ENCODE assay signal across 9 mouse cellular contexts in the genomic region with DNA sequence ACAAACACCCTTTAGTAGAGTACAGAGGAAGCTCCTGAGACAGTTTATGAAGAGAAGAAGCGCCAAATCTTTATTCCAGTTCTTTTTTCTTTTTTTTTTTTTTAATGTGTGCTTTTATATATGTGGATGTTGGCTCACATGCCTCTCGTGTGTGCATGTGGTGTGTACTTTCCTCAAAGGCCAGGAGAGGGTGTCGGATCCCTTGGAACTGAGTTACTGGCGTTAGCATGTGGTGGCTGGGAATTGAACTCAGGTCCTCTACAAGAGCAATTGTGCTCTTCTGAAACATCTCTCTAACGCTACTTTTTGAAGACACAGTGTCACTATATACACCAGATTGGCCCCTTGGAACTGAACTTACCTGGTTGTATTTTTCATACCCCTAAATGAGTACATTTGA. TPM values are rescaled to one million over a fixed set of nuclear protein-coding genes. Genes with fewer than 3 reads are reported as not detected.
DNase-seq lines count a peak whose midpoint lies in the region; ATAC-seq lines count a peak whose summit lies in the region.
"Had no signal": no experiment of that assay in that cellular context is flagged by ENCODE, and none has a peak within 500 bp of the region (broad histone marks: within the 10 kb centered on the region; RNA-seq: fewer than 3 reads in every experiment).

No protein-coding gene starts in this region.

- no peak overlapping the region for H3K27ac ChIP-seq in liver, embryonic 11.5 days (ENCODE audit: low read depth, low read length)
- H3K27ac ChIP-seq in embryonic facial prominence, embryonic 13.5 days = no peak overlapping the region
- no peak overlapping the region for H3K27ac ChIP-seq in limb, embryonic 10.5 days
- H3K27ac ChIP-seq in neural tube, embryonic 15.5 days (replicated peaks) = no peak overlapping the region

- no peaks in the 10 kb centered on the region for H3K9me3 ChIP-seq in liver, embryonic 11.5 days (ENCODE audit: control insufficient read depth, low read length)
- no peaks in the 10 kb centered on the region for H3K9me3 ChIP-seq in embryonic facial prominence, embryonic 13.5 days
- H3K9me3 ChIP-seq in limb, embryonic 10.5 days (replicated peaks) = no peaks in the 10 kb centered on the region
- no peaks in the 10 kb centered on the region for H3K9me3 ChIP-seq in neural tube, embryonic 15.5 days (replicated peaks)

- WGBS in liver, embryonic 11.5 days = 71% methylated on average over 5 of the region's 5 CpGs
- WGBS in embryonic facial prominence, embryonic 13.5 days = 69% methylated on average over 5 of the region's 5 CpGs
- 80% methylated on average over 5 of the region's 5 CpGs for WGBS in limb, embryonic 10.5 days
- 84% methylated on average over 5 of the region's 5 CpGs for WGBS in neural tube, embryonic 15.5 days

- peaks cover 6% of the 10 kb centered on the region; the same call in 1 of the 2 replicates for H3K4me1 ChIP-seq in liver, embryonic 11.5 days (replicated peaks; ENCODE audit: control insufficient read depth, insufficient read depth, low read length)
- peaks cover 12% of the 10 kb centered on the region for H3K4me1 ChIP-seq in embryonic facial prominence, embryonic 13.5 days
- peaks cover 14% of the 10 kb centered on the region for H3K4me1 ChIP-seq in limb, embryonic 10.5 days
- peaks cover 21% of the 10 kb centered on the region for H3K4me1 ChIP-seq in neural tube, embryonic 15.5 days

- DNase-seq in liver, embryonic 11.5 days (ENCODE audit: low spot score) = no peak
- no peak for DNase-seq in liver
- DNase-seq in limb, embryonic 10.5 days (ENCODE audit: low spot score) = no peak
- no peak for DNase-seq in c-Kit-positive CD71-positive TER-119-positive erythroid progenitor cells, embryonic 14.5 days (ENCODE audit: low spot score)
- no peak for DNase-seq in spleen, adult 18-20 months
- DNase-seq in lung, postnatal 4 days = no peak

- peak overlapping the region; percentile 98 for H3K9ac ChIP-seq in liver, embryonic 11.5 days (ENCODE audit: low read depth, low read length)
- peak overlapping the region; percentile 98 for H3K9ac ChIP-seq in embryonic facial prominence, embryonic 13.5 days
- 0 out of 2 replicates have a peak overlapping the region, but pooled peaks have one; percentile 75 for H3K9ac ChIP-seq in neural tube, embryonic 15.5 days (replicated peaks)

- H3K36me3 ChIP-seq in liver, embryonic 11.5 days (ENCODE audit: control insufficient read depth, insufficient read depth, low read length) = peaks cover 41% of the 10 kb centered on the region
- peaks cover 54% of the 10 kb centered on the region for H3K36me3 ChIP-seq in embryonic facial prominence, embryonic 13.5 days
- peaks cover 59% of the 10 kb centered on the region for H3K36me3 ChIP-seq in limb, embryonic 10.5 days
- H3K36me3 ChIP-seq in neural tube, embryonic 15.5 days = peaks cover 34% of the 10 kb centered on the region

- no peaks in the 10 kb centered on the region for H3K27me3 ChIP-seq in liver, embryonic 11.5 days (replicated peaks; ENCODE audit: control insufficient read depth, insufficient read depth, low read length)
- H3K27me3 ChIP-seq in embryonic facial prominence, embryonic 13.5 days = no peaks in the 10 kb centered on the region
- H3K27me3 ChIP-seq in limb, embryonic 10.5 days (ENCODE audit: low read depth, poor library complexity, severe bottlenecking) = no peaks in the 10 kb centered on the region
- H3K27me3 ChIP-seq in neural tube, embryonic 15.5 days (replicated peaks) = no peaks in the 10 kb centered on the region

- peak overlapping the region; percentile 96 for H3K4me3 ChIP-seq in liver, embryonic 11.5 days (ENCODE audit: low read depth, low read length)
- H3K4me3 ChIP-seq in embryonic facial prominence, embryonic 13.5 days = peak overlapping the region; percentile 98
- H3K4me3 ChIP-seq in limb, embryonic 10.5 days = peak overlapping the region; percentile 100
- H3K4me3 ChIP-seq in neural tube, embryonic 15.5 days (replicated peaks) = peak overlapping the region; percentile 2; the same call in 1 of the 2 replicates

- no peak for ATAC-seq in liver, embryonic 11.5 days (replicated peaks; ENCODE audit: low FRiP score)
- ATAC-seq in embryonic facial prominence, embryonic 13.5 days (ENCODE audit: insufficient number of reproducible peaks, insufficient read depth, low FRiP score, low TSS enrichment, low read depth) = no peak
- ATAC-seq in neural tube, embryonic 15.5 days (ENCODE audit: low FRiP score) = no peak
- ATAC-seq: inflammation-experienced regulatory T-cells, adult 6 months had no signal

- peak overlapping the region; percentile 67 for H3K4me2 ChIP-seq in liver, embryonic 11.5 days
- H3K4me2 ChIP-seq in embryonic facial prominence, embryonic 13.5 days = peak overlapping the region; percentile 82
- H3K4me2 ChIP-seq in neural tube, embryonic 15.5 days = peak overlapping the region; percentile 92

RNA-seq across cellular contexts. Expression of a gene that starts 2.3 kb away (rescaled TPM):
- 39.8 and 42.5 TPM in 2 replicates for polyA plus RNA-seq in liver, embryonic 11.5 days (2014; fragmentation: Nextera tagmentation; extraction: Ambion mirVana)
- 33.2 and 35.1 TPM in 2 replicates for polyA plus RNA-seq in embryonic facial prominence, embryonic 13.5 days (2015; fragmentation: Nextera tagmentation; extraction: Ambion mirVana)
- polyA plus RNA-seq in limb, embryonic 10.5 days (2016; fragmentation: Nextera tagmentation; extraction: Ambion mirVana) = 54.4 and 55.6 TPM in 2 replicates
- polyA plus RNA-seq in neural tube, embryonic 15.5 days (2015; fragmentation: Nextera tagmentation; extraction: Ambion mirVana) = 10.4 and 15.2 TPM in 2 replicates

RNA-seq across cellular contexts. Expression of a gene that starts 28.2 kb away (rescaled TPM):
- polyA plus RNA-seq in liver, embryonic 11.5 days (2014; fragmentation: Nextera tagmentation; extraction: Ambion mirVana) = 13.5 and 15.8 TPM in 2 replicates
- polyA plus RNA-seq in embryonic facial prominence, embryonic 13.5 days (2015; fragmentation: Nextera tagmentation; extraction: Ambion mirVana) = 0.76 and 3.4 TPM in 2 replicates
- not detected in 2 replicates for polyA plus RNA-seq in limb, embryonic 10.5 days (2016; fragmentation: Nextera tagmentation; extraction: Ambion mirVana)
- polyA plus RNA-seq in neural tube, embryonic 15.5 days (2015; fragmentation: Nextera tagmentation; extraction: Ambion mirVana) = 1.3 TPM in 2 replicates

RNA-seq across cellular contexts. Expression of a gene that starts 45.1 kb away (rescaled TPM):
- 91.1 and 94.6 TPM in 2 replicates for polyA plus RNA-seq in liver, embryonic 11.5 days (2014; fragmentation: Nextera tagmentation; extraction: Ambion mirVana)
- 64.9 and 70.9 TPM in 2 replicates for polyA plus RNA-seq in embryonic facial prominence, embryonic 13.5 days (2015; fragmentation: Nextera tagmentation; extraction: Ambion mirVana)
- 103 and 117 TPM in 2 replicates for polyA plus RNA-seq in limb, embryonic 10.5 days (2016; fragmentation: Nextera tagmentation; extraction: Ambion mirVana)
- polyA plus RNA-seq in neural tube, embryonic 15.5 days (2015; fragmentation: Nextera tagmentation; extraction: Ambion mirVana) = 68.3 and 73.2 TPM in 2 replicates

RNA-seq across cellular contexts. Expression of a gene that starts 53.6 kb away (rescaled TPM):
- 30.4 and 33.0 TPM in 2 replicates for polyA plus RNA-seq in liver, embryonic 11.5 days (2014; fragmentation: Nextera tagmentation; extraction: Ambion mirVana)
- polyA plus RNA-seq in embryonic facial prominence, embryonic 13.5 days (2015; fragmentation: Nextera tagmentation; extraction: Ambion mirVana) = 58.0 and 61.0 TPM in 2 replicates
- 37.3 and 43.9 TPM in 2 replicates for polyA plus RNA-seq in limb, embryonic 10.5 days (2016; fragmentation: Nextera tagmentation; extraction: Ambion mirVana)
- polyA plus RNA-seq in neural tube, embryonic 15.5 days (2015; fragmentation: Nextera tagmentation; extraction: Ambion mirVana) = 169 and 180 TPM in 2 replicates

Comparison
In these comparisons a context has a peak if more than half of its experiments do, and no peak if none do; other contexts are left out.
1. H3K4me3 ChIP-seq: peak in every context shown above with its lines; median percentile 100 in limb, embryonic 10.5 days; 98 in embryonic facial prominence, embryonic 13.5 days; 96 in liver, embryonic 11.5 days; 2 in neural tube, embryonic 15.5 days.